Mouse (Mus musculus) lung, postnatal 10 days (tissue): ENCODE data around the gene Pde7b.

Experiments used
- DNase-seq: peaks from one replicate; pipeline ENCODE4 v3.0.0; 2021

Pde7b gene

GRCm38 (mm10) chr10:20724906-20725305 is at the start of gene Pde7b:
Gene Pde7b, minus strand, starts transcription at chr10:20725078.
- DNase-seq = peak; percentile 87

GRCm38 (mm10) chr10:20772056-20772455 is 47.2 kb upstream of the Pde7b start:
- DNase-seq = no peak

GRCm38 (mm10) chr10:20770418-20770888 is 45.6 kb upstream of the Pde7b start:
- DNase-seq = no peak

GRCm38 (mm10) chr10:20769557-20770417 is 44.9 kb upstream of the Pde7b start:
- DNase-seq = no peak

GRCm38 (mm10) chr10:20764352-20764751 is 39.5 kb upstream of the Pde7b start:
- DNase-seq = no peak

- peak; percentile 3 for DNase-seq
Observed at GRCm38 (mm10) chr10:20758939-20759338, 34.1 kb upstream of the Pde7b start.

DNA sequence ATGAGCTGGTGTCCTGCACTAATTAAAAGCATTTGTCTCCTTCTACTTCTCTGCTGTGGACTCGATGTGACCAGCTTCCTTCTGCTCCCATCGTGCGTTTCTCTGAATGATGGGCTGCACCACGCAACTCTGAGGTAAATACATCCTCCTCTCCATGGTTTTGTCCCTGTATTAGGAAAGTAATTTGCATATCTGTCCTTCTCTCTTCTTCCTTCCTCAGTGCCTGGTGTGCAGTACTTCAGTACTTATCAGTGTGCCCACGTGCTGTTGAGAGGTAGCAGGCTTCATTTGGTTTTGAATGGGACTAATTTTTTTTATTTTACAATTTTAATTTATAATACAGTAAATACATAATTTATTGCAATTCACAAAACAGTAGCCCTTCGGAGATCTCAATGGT is 33.4 kb upstream of the Pde7b start:
- no peak for DNase-seq

DNA sequence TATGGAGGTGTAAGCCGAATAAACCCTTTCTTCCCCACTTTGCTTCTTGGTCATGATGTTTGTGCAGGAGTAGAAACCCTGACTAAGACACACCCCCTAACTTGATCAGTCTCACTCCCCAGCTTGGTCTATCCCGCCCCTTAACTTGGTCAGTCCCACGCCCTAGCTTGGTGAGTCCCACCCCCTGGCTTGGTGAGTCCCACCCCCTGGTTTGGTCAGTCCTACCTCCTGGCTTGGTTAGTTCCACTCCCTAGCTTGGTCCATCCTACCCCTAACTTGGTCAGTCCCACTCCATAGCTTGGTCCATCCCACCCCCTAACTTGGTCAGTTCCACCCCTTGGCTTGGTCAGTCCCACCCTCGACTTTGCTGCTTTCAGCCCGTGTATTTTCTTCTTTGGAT is 31.3 kb upstream of the Pde7b start:
- DNase-seq = no peak

GRCm38 (mm10) chr10:20752883-20753282 is 28.0 kb upstream of the Pde7b start:
- no peak for DNase-seq

DNA sequence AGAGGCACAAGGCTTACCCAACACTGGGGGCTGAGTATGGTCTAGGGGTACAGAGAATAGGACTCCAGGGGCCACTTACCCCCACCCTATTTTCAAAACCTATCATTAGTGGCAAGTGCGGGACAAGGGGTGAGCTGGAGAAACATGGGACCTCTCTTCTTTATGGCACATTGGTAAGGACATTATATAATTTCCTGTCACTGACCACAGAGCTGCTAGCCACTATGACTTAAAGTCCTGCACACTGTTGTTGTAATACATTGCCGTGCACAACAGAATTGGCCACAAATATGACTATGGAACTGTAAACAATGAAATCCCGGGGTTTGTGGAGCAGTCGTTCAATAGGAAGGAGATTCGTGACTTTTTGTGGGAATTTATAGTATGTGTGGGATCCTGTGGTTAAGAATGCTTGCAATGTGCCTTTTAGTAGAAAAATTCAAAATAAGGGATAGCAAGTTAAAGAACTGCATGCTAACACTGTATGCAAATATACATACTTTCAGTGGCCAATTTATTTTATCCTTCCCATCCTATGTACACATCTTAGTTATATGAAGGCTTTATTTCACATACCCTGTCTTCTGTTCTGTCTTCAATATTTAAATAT is 25.9 kb upstream of the Pde7b start:
- DNase-seq = no peak

DNA sequence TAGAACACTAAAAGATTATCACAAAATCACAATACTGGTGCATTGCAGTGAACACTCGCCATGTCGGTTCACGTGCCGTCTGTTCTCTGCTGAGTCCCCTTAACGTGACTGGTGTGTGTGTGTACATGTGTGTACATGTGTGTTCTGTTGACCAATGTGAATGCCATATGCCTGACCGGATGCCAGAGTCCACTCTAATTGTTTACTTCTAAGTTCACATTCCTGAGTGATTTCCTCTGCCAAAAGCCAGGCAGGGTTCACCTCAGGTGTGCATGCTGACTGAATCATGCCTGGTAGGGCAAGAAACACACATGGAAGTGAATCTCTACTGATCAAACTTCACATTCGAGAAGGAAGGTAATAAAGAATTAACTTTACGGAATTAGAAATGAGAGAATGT is 24.1 kb upstream of the Pde7b start:
- peak; percentile 5 for DNase-seq

DNA sequence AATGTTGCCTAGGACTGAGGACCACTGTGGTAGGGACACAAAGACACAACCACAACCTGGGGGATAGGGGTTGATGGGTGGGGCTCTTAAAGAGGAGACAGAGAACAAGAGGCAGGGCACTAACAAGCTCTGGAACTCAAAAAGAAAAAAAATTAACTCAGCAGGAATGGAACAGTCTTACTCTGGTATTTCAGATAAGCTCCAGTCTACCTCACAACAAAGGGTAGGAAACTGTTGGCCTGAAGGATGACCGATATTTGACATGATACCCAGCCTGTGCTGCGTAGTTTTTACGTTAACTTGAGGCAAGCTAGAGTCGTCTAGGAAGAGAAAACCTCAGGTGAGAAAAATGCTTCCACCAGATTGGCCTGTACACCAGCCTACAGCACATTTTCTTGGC is 22.4 kb upstream of the Pde7b start:
- DNase-seq = no peak

GRCm38 (mm10) chr10:20739801-20740200 is 14.9 kb upstream of the Pde7b start:
- no peak for DNase-seq

- DNase-seq = no peak
Observed at GRCm38 (mm10) chr10:20737146-20737545, 12.3 kb upstream of the Pde7b start.

GRCm38 (mm10) chr10:20735775-20736449 is 11.0 kb upstream of the Pde7b start:
- DNase-seq = no peak

DNA sequence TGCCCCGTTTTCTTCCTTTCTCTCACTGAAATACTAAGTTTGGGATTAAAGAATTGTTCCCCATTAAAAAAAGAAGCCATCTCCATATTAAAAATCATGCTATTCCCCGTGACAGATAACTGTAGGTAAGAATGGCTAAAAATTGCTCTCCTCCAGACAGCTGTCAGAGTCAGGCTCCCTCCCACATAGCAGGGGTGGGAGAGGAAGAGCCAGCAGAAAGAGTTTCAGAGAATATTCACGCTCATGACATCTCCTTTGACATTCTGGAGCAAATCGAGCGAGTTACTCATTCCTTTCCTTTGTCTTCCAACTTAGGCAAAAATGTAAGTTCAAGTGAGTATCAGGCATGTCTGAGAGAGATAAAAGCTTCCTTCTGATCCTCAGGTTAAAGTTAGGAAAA is 8.7 kb upstream of the Pde7b start:
- DNase-seq = no peak

DNA sequence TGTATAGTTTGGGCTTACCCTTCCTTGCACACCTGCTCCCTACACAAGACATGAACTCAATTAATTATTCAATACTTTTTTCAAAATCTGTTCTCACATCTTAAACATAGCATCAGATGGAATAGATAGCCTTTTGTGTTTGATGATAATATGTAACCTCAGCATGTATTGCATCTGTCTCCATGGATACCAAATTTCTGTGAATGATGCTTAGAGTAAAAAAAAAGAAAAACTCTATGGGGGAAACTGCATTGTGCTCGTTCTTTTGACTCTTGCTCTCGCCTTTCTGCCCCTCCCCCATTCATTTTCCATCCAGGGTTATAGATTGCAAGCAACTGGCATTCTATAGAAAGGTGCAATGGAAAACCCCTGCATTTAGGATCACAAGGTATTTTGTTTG is 7.3 kb upstream of the Pde7b start:
- no peak for DNase-seq

DNA sequence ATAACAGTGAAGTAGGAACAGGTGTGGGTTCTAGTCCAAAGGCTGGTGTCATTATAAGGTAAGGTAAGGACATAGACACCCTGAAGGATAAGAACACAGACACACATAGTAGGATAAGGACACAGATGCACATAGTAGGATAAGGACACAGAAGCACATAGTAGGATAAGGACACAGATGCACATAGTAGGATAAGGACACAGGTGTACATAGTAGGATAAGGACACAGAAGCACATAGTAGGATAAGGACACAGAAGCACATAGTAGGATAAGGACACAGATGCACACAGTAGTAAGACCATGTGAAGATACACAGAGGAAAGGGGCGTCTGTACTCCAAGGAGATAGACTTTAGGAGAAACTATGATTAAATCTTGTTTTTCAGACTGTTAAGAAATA is 5.2 kb upstream of the Pde7b start:
- DNase-seq = no peak

DNA sequence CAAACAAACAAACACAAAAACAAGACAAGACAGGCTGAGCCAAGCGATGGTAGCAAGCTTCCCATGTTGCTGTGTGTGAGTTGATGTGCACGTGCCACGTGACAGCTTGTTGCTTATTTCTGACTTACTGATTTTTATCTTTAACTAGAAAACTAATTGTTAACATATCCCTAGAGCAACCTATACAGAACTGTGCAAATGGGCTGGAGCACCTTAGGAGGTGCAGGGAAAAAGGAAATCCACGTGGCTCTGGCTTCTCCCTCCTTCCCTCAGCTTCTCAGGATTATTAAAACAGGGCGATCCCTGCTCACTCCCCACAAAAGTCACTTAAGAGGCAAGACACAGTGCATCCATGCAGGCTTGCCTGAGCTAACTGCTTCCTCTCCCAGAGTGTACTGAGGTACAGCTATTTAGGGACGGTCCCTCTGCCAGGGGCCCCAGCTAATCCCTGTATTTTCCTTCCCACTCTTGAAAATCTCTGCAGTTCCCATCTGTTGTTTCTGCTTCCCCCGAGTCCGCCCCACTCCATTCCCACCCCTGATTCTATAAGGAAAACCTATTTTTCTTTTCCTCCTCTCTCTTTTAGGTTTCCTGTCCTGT is 606 bp upstream of the Pde7b start:
- no peak for DNase-seq

DNA sequence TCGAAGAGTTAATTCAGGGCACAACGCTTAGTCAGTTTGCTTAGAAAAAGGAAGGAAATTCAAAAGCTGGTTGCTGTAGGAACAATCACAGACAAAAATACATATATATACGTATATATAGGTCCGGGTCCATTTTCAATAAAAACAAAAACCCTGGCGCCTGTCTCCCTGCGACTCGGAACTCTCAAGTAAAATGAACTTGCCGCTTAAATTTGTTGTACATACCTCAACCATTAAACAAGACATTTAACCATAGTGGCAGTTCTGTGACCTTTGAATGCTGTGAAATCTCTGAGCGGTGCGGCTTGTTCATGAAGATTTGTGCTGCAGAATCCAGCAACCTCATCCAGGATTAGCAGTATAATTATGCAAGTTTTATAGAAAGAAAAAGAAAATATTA is 427 bp downstream of the Pde7b start:
- no peak for DNase-seq

DNA sequence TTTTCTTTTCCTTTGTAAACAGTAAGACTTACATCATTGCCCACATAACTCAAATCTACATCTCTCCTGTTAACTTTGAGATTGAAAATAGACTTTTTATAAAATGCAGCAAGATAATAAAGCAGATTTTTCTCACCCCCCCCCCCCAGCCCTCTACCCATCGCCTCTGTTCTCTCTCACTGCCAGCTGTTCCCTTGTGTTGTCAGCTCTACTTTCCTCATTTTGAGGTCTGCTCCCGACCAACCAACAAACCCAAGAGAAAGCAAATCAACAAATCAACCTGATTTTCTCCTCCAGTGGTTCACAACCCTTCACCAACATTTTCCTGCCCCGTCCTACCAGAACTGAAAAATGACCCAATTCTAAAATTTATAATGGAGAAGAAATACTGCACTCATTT is 916 bp downstream of the Pde7b start:
- no peak for DNase-seq

DNA sequence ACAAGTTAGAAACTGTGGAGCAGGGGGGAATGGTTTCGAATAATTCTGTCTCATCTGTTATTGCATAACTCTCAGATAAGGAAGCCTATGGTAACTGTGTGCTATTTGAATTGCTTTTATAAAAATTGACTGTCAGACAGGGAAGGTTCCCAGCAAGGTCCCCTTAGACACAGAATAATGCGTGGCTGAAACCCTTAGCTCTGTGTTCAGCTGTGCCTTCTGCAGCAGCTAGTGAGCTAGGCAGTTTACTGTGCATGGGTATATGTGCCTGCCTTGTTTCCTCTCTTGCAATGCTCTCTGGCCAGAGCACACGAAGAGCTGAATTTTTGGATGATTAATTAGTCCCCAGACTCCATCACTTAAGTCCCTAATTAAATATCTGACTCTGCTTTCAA is 1.4 kb downstream of the Pde7b start:
- DNase-seq = no peak
